Mouse (Mus musculus) left cerebral cortex, adult 11 months (tissue): ENCODE data around the gene Ptpn6.

ENCODE experiments used
- DNase-seq: peaks from one replicate; pipeline ENCODE4 v3.0.0; 2022; ENCODE audit warnings: low spot score

The Ptpn6 gene

GRCm38 (mm10) chr6:124738511-124739023 is at the start of gene Ptpn6:
Gene Ptpn6, minus strand, starts transcription at chr6:124738714.
- no peak for DNase-seq

GRCm38 (mm10) chr6:124787722-124788121 is 49.2 kb upstream of the Ptpn6 start:
- DNase-seq: no peak

- no peak for DNase-seq
Observed at GRCm38 (mm10) chr6:124786756-124787420, 48.4 kb upstream of the Ptpn6 start.

- DNase-seq: no peak
Observed at GRCm38 (mm10) chr6:124782436-124782835, 43.9 kb upstream of the Ptpn6 start.

- DNase-seq: no peak
Observed at GRCm38 (mm10) chr6:124780917-124781316, 42.4 kb upstream of the Ptpn6 start.

- no peak for DNase-seq
Observed at GRCm38 (mm10) chr6:124779984-124780416, 41.5 kb upstream of the Ptpn6 start.

- DNase-seq: no peak
Observed at GRCm38 (mm10) chr6:124779222-124779983, 40.9 kb upstream of the Ptpn6 start, which contains the start of gene Lrrc23. Gene Lrrc23, minus strand, starts transcription at chr6:124779727.

GRCm38 (mm10) chr6:124770511-124770910 is 32.0 kb upstream of the Ptpn6 start:
- DNase-seq: no peak

GRCm38 (mm10) chr6:124770013-124770412 is 31.5 kb upstream of the Ptpn6 start:
- DNase-seq: no peak

- peak; percentile 62 for DNase-seq
Observed at GRCm38 (mm10) chr6:124769101-124769765, 30.7 kb upstream of the Ptpn6 start, which contains the start of gene Eno2. Gene Eno2, minus strand, starts transcription at chr6:124769673.

GRCm38 (mm10) chr6:124768704-124769044 is 30.2 kb upstream of the Ptpn6 start:
- DNase-seq: no peak

- peak; percentile 54 for DNase-seq
Observed at GRCm38 (mm10) chr6:124767920-124768703, 29.6 kb upstream of the Ptpn6 start.

GRCm38 (mm10) chr6:124767536-124767919 is 29.0 kb upstream of the Ptpn6 start:
- DNase-seq: no peak

GRCm38 (mm10) chr6:124765951-124766350 is 27.4 kb upstream of the Ptpn6 start:
- no peak for DNase-seq

GRCm38 (mm10) chr6:124759259-124759658 is 20.7 kb upstream of the Ptpn6 start:
- DNase-seq: peak; percentile 81

- no peak for DNase-seq
Observed at GRCm38 (mm10) chr6:124758849-124759232, 20.3 kb upstream of the Ptpn6 start.

- DNase-seq: no peak
Observed at GRCm38 (mm10) chr6:124757909-124758848, 19.7 kb upstream of the Ptpn6 start.

GRCm38 (mm10) chr6:124757351-124757880 is 18.9 kb upstream of the Ptpn6 start:
- no peak for DNase-seq

- DNase-seq: no peak
Observed at GRCm38 (mm10) chr6:124756652-124757350, 18.3 kb upstream of the Ptpn6 start.
